Mouse (Mus musculus): ENCODE data around the gene Eif3c. TPM values are rescaled to one million over a fixed set of nuclear protein-coding genes. Genes with fewer than 3 reads are reported as not detected.

The Eif3c gene
- 189 and 198 TPM in 2 replicates for polyA plus RNA-seq (2014; fragmentation: Nextera tagmentation; extraction: Ambion mirVana)

GRCm38 (mm10) chr7:126566094-126566765 lies at the start of gene Eif3c:
Gene Eif3c, minus strand, starts transcription at chr7:126566411.
- Histone ChIP-seq H3K4me2 (peak within 1 kb of the TSS; percentile 77), H3K9me3 (ENCODE audit: control insufficient read depth, low read length) (no peaks in the 10 kb centered on the region), H3K4me1 (ENCODE audit: control insufficient read depth, insufficient read depth, low read length) (0 out of 2 replicates have a peak, but pooled peaks cover 2% of the 10 kb centered on the region), H3K27ac (ENCODE audit: low read depth, low read length) (0 out of 2 replicates have a peak within 1 kb of the TSS, but pooled peaks have one; percentile 18), H3K4me3 (ENCODE audit: low read depth, low read length) (peak within 1 kb of the TSS; percentile 84), H3K36me3 (ENCODE audit: control insufficient read depth, insufficient read depth, low read length) (peaks cover 10% of the 10 kb centered on the region; the same call in 1 of the 2 replicates), H3K27me3 (ENCODE audit: control insufficient read depth, insufficient read depth, low read length) (no peaks in the 10 kb centered on the region), H3K9ac (ENCODE audit: low read length) (peak within 1 kb of the TSS; percentile 83)
- under 1% methylated on average over 46 of the region's 46 CpGs for WGBS
- ATAC-seq (ENCODE audit: low FRiP score), result peak; percentile 93
- peak; percentile 99 for DNase-seq (ENCODE audit: low spot score, missing footprints)

- WGBS, result 77% methylated on average over 3 of the region's 3 CpGs
- no peaks in the 10 kb centered on the region for H3K36me3 ChIP-seq (ENCODE audit: control insufficient read depth, insufficient read depth, low read length)
- ATAC-seq (ENCODE audit: low FRiP score) (no peak), DNase-seq (ENCODE audit: low spot score, missing footprints) (no peak)
- no peak overlapping the region for H3K9ac ChIP-seq (ENCODE audit: low read length)
- H3K9me3 ChIP-seq (ENCODE audit: control insufficient read depth, low read length), result no peaks in the 10 kb centered on the region
- H3K4me1 ChIP-seq (ENCODE audit: control insufficient read depth, insufficient read depth, low read length), result no peaks in the 10 kb centered on the region
- no peak overlapping the region for H3K4me3 ChIP-seq (ENCODE audit: low read depth, low read length)
- no peak overlapping the region for H3K27ac ChIP-seq (ENCODE audit: low read depth, low read length)
- H3K27me3 ChIP-seq (ENCODE audit: control insufficient read depth, insufficient read depth, low read length), result no peaks in the 10 kb centered on the region
- no peak overlapping the region for H3K4me2 ChIP-seq
Measured at GRCm38 (mm10) chr7:126612736-126613135, 46.5 kb upstream of the Eif3c start.

GRCm38 (mm10) chr7:126607796-126608195 lies 41.6 kb upstream of the Eif3c start:
- Histone ChIP-seq H3K9ac (ENCODE audit: low read length) (no peak overlapping the region), H3K27ac (ENCODE audit: low read depth, low read length) (no peak overlapping the region), H3K36me3 (ENCODE audit: control insufficient read depth, insufficient read depth, low read length) (no peaks in the 10 kb centered on the region), H3K9me3 (ENCODE audit: control insufficient read depth, low read length) (no peaks in the 10 kb centered on the region), H3K27me3 (ENCODE audit: control insufficient read depth, insufficient read depth, low read length) (no peaks in the 10 kb centered on the region), H3K4me1 (ENCODE audit: control insufficient read depth, insufficient read depth, low read length) (no peaks in the 10 kb centered on the region), H3K4me2 (no peak overlapping the region), H3K4me3 (ENCODE audit: low read depth, low read length) (no peak overlapping the region)
- WGBS, result 85% methylated on average over 5 of the region's 5 CpGs
- ATAC-seq (ENCODE audit: low FRiP score), result no peak
- no peak for DNase-seq (ENCODE audit: low spot score, missing footprints)

DNA sequence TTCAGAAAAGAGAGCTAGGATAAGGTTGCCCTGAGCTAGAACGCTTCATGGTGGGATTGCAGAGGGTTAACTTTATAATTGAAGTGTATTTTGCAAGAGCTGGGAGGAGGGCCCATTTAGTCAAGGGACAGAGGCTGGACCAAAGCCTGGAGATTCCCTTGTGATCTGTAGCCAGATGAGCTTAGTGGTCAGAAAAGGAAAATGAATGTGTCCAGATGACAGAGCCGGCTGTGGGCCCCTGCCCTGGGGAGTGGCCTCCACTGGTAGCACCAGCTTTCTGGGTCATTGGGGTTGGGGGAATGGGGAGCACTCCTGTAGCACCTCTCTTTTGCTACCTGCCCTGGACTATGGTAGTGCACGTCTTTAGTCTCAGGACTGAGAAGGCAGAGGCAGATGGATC lies 40.9 kb upstream of the Eif3c start:
- Histone ChIP-seq H3K27me3 (ENCODE audit: control insufficient read depth, insufficient read depth, low read length) (no peaks in the 10 kb centered on the region), H3K36me3 (ENCODE audit: control insufficient read depth, insufficient read depth, low read length) (no peaks in the 10 kb centered on the region), H3K4me2 (no peak overlapping the region), H3K4me3 (ENCODE audit: low read depth, low read length) (no peak overlapping the region), H3K4me1 (ENCODE audit: control insufficient read depth, insufficient read depth, low read length) (no peaks in the 10 kb centered on the region), H3K9me3 (ENCODE audit: control insufficient read depth, low read length) (no peaks in the 10 kb centered on the region), H3K27ac (ENCODE audit: low read depth, low read length) (no peak overlapping the region), H3K9ac (ENCODE audit: low read length) (no peak overlapping the region)
- ATAC-seq (ENCODE audit: low FRiP score), result no peak
- DNase-seq (ENCODE audit: low spot score, missing footprints), result no peak
- WGBS, result 81% methylated on average over 3 of the region's 3 CpGs

GRCm38 (mm10) chr7:126606611-126607010 lies 40.4 kb upstream of the Eif3c start:
- Histone ChIP-seq H3K9me3 (ENCODE audit: control insufficient read depth, low read length) (no peaks in the 10 kb centered on the region), H3K4me3 (ENCODE audit: low read depth, low read length) (no peak overlapping the region), H3K36me3 (ENCODE audit: control insufficient read depth, insufficient read depth, low read length) (no peaks in the 10 kb centered on the region), H3K4me1 (ENCODE audit: control insufficient read depth, insufficient read depth, low read length) (no peaks in the 10 kb centered on the region), H3K4me2 (no peak overlapping the region), H3K27me3 (ENCODE audit: control insufficient read depth, insufficient read depth, low read length) (no peaks in the 10 kb centered on the region), H3K9ac (ENCODE audit: low read length) (no peak overlapping the region), H3K27ac (ENCODE audit: low read depth, low read length) (no peak overlapping the region)
- no peak for ATAC-seq (ENCODE audit: low FRiP score)
- no peak for DNase-seq (ENCODE audit: low spot score, missing footprints)
- 89% methylated on average over 5 of the region's 5 CpGs for WGBS

GRCm38 (mm10) chr7:126602650-126603049 lies 36.4 kb upstream of the Eif3c start:
- no peak overlapping the region for H3K4me2 ChIP-seq
- H3K36me3 ChIP-seq (ENCODE audit: control insufficient read depth, insufficient read depth, low read length), result no peaks in the 10 kb centered on the region
- 88% methylated on average over 3 of the region's 3 CpGs for whole genome bisulfite sequencing
- no peaks in the 10 kb centered on the region for H3K9me3 ChIP-seq (ENCODE audit: control insufficient read depth, low read length)
- ATAC-seq (ENCODE audit: low FRiP score) (no peak), DNase-seq (ENCODE audit: low spot score, missing footprints) (no peak)
- no peak overlapping the region for H3K9ac ChIP-seq (ENCODE audit: low read length)
- no peak overlapping the region for H3K27ac ChIP-seq (ENCODE audit: low read depth, low read length)
- no peaks in the 10 kb centered on the region for H3K27me3 ChIP-seq (ENCODE audit: control insufficient read depth, insufficient read depth, low read length)
- H3K4me3 ChIP-seq (ENCODE audit: low read depth, low read length), result no peak overlapping the region
- no peaks in the 10 kb centered on the region for H3K4me1 ChIP-seq (ENCODE audit: control insufficient read depth, insufficient read depth, low read length)

GRCm38 (mm10) chr7:126601896-126602295 lies 35.7 kb upstream of the Eif3c start:
- no peak overlapping the region for H3K4me3 ChIP-seq (ENCODE audit: low read depth, low read length)
- DNase-seq (ENCODE audit: low spot score, missing footprints), result no peak
- no peak overlapping the region for H3K27ac ChIP-seq (ENCODE audit: low read depth, low read length)
- H3K9ac ChIP-seq (ENCODE audit: low read length), result no peak overlapping the region
- H3K36me3 ChIP-seq (ENCODE audit: control insufficient read depth, insufficient read depth, low read length), result no peaks in the 10 kb centered on the region
- no peaks in the 10 kb centered on the region for H3K4me1 ChIP-seq (ENCODE audit: control insufficient read depth, insufficient read depth, low read length)
- H3K27me3 ChIP-seq (ENCODE audit: control insufficient read depth, insufficient read depth, low read length), result no peaks in the 10 kb centered on the region
- no peak overlapping the region for H3K4me2 ChIP-seq
- H3K9me3 ChIP-seq (ENCODE audit: control insufficient read depth, low read length), result no peaks in the 10 kb centered on the region
- ATAC-seq (ENCODE audit: low FRiP score), result no peak
- WGBS, result 49% methylated on average over 4 of the region's 5 CpGs

GRCm38 (mm10) chr7:126598919-126599318 lies 32.7 kb upstream of the Eif3c start:
- Histone ChIP-seq H3K27ac (ENCODE audit: low read depth, low read length) (no peak overlapping the region), H3K4me3 (ENCODE audit: low read depth, low read length) (no peak overlapping the region), H3K27me3 (ENCODE audit: control insufficient read depth, insufficient read depth, low read length) (no peaks in the 10 kb centered on the region), H3K4me2 (no peak overlapping the region), H3K4me1 (ENCODE audit: control insufficient read depth, insufficient read depth, low read length) (no peaks in the 10 kb centered on the region), H3K9me3 (ENCODE audit: control insufficient read depth, low read length) (no peaks in the 10 kb centered on the region), H3K36me3 (ENCODE audit: control insufficient read depth, insufficient read depth, low read length) (no peaks in the 10 kb centered on the region), H3K9ac (ENCODE audit: low read length) (no peak overlapping the region)
- DNase-seq (ENCODE audit: low spot score, missing footprints) (no peak), ATAC-seq (ENCODE audit: low FRiP score) (no peak)
- 83% methylated on average over 6 of the region's 6 CpGs for WGBS

DNA sequence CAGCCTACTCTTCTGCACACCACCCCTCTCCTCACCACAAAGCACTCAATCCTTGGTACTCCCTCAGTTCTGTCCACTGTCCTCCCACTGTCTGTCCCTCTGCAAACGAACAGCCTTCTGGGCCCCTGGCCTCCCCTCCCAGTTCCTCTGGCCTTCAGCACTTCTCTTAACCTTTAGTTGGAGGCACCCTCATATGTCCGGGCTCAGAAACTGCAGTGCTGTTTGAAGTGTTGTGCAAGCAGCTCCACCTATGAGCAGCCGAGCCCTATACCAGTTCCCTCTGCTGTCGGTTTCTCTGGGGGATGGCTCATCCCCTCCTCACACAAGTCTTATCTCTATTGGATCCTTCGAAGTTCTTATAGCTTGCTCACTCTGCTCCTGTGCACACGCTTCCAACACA lies 30.2 kb upstream of the Eif3c start:
- Histone ChIP-seq H3K36me3 (ENCODE audit: control insufficient read depth, insufficient read depth, low read length) (no peaks in the 10 kb centered on the region), H3K9me3 (ENCODE audit: control insufficient read depth, low read length) (no peaks in the 10 kb centered on the region), H3K27me3 (ENCODE audit: control insufficient read depth, insufficient read depth, low read length) (no peaks in the 10 kb centered on the region), H3K9ac (ENCODE audit: low read length) (no peak overlapping the region), H3K27ac (ENCODE audit: low read depth, low read length) (no peak overlapping the region), H3K4me1 (ENCODE audit: control insufficient read depth, insufficient read depth, low read length) (no peaks in the 10 kb centered on the region), H3K4me3 (ENCODE audit: low read depth, low read length) (no peak overlapping the region), H3K4me2 (no peak overlapping the region)
- no peak for ATAC-seq (ENCODE audit: low FRiP score)
- 61% methylated on average over 6 of the region's 6 CpGs for WGBS
- DNase-seq (ENCODE audit: low spot score, missing footprints), result no peak

Data from midbrain, embryonic 11.5 days (tissue).